Mouse (Mus musculus): ENCODE results near the gene Lonp2.

Lonp2 gene

DNA sequence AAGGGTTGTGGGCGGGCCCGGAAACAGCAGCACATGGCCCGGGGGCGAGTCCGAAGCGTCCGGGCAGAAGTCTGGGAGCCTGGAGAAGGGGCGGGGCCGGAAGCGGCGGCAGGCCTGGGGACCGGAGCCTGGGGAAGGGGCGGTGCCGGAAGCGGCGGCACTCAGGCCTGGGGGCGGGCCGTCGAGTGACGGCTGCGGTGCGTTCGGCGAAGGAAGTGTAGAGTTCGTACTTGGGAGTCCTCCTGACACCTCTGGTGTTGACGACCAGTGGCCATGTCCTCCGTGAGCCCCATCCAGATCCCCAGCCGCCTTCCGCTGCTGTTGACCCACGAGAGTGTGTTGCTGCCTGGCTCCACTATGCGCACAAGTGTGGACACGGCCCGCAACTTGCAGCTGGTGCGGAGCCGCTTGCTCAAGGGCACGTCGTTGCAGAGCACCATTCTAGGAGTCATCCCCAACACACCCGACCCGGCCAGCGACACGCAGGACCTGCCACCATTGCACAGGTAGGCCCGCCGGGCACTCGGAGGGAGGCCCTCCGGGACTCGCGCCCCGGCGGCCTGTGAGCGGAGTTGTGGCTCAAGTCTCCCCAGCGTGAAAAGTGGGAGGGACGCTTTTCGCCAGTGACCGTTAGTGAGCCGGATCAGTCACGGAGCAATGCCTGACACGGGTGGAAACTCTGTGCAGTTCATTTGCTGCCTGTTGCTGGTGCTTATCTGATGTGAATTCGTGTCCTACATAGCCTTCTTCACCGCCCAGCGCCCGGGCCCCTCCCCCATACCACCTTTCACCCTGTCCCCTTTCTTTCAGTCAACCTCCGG, at the start of gene Lonp2:
Gene Lonp2, plus strand, starts transcription at position 133 of the 821 bp plus-strand sequence.
- DNase-seq (ENCODE audit: low spot score in 2 of 2): peak; percentile 88 to 96

DNA sequence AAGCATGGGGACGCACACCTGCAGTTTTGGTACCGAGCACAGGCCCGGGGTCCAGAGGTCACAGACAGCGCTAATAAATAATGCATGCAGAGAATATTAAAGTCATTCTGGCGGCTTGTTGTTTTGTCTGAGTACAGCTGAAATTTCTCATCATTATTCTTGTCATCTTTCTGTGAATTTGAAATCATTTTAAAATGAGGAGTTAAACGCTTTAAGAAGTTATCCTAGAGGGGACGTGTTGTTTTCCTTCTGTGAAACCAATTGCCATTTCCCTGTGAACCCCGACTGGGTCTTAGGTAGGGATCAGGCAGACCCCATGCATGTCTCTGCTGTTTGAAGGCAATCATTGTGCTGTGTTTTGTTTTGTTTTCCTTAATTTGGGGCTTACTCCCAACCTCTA, 46.3 kb upstream of the Lonp2 start:
- no peak for DNase-seq (ENCODE audit: low spot score in 2 of 2)

DNA sequence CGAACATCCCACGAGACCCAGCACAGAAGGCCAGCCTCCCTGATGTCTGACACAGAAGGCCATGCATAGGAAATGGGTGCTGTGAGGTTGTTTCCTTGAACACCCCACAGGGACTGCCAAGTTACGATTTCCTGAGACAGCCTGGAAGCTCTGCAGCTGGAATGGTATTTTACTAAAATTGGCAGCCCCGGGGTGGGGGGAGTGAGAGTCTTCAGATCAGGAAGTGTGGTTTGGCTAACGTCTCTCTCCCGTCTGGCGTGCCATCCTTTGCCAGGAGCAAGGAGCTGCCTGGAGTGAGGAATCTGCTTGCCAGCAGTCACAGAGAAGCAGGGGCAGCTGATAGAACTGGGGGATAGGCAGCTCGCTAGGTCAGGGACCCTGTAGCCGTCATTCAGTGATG, 45.8 kb upstream of the Lonp2 start:
- DNase-seq (ENCODE audit: low spot score in 2 of 2): peak in 1 of 2 experiments; percentile 78

DNA sequence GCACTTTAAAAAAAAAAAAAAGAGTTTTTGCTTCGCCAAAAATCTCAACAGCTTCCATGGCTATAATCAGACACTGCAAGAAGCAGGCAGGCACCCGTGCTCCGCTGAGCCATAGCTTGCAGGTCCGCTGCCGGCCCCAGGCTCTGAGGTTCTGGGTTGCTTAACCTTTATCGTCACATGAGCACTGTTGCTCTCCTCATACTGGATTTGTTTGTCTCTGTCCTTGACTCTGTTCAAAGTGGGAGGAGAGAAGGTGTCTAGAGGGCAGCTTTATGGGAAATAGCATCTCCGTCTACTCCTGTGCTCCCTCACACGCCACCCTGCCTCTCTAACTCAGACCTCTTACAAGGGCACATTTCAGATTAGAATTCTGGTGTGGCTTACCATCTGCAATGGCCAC, 45.1 kb upstream of the Lonp2 start:
- DNase-seq (ENCODE audit: low spot score in 2 of 2): no peak

DNA sequence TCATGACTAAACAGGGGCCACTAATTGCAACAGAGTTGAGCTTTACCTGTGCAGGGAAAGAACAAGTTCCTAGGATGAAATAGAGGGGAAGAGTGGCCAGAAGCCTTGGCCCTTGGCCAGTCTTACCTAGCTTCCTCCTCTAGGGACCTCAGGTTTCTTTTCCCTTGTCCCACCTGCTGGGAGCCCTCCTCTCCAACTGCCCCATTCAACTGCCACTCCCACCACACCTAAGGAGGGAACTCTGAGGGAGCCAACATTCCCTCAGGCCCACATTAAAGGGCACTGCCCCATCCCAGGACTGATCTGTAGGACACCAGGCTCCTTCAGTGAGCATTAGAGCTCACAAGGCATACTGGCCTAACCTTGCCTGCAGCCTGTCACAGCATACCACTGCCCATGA, 43.4 kb upstream of the Lonp2 start, which contains the start of gene Abcc12:
Gene Abcc12, minus strand, starts transcription at position 229 of the 400 bp plus-strand sequence.
- no peak for DNase-seq (ENCODE audit: low spot score in 2 of 2)

DNA sequence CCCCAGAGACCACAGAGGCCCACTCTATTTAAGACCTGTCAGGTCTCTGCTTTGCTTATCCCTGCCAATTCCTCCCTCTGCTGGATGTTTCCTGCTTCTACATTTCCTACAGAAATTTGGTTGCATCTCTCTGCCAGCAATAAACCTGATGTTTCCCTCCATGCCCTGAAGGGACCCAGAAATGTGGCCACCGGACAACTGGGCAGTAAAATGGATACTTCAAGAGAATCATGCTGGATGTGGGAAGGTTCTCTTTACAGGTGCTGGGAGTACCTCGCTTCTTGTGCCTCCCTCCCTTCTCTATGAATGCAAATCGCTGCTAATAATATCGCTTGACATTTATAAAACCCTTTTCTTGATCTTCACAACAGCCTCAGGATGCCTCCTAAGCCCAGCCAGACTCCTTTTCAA, 41.9 kb upstream of the Lonp2 start:
- no peak for DNase-seq (ENCODE audit: low spot score in 2 of 2)

DNA sequence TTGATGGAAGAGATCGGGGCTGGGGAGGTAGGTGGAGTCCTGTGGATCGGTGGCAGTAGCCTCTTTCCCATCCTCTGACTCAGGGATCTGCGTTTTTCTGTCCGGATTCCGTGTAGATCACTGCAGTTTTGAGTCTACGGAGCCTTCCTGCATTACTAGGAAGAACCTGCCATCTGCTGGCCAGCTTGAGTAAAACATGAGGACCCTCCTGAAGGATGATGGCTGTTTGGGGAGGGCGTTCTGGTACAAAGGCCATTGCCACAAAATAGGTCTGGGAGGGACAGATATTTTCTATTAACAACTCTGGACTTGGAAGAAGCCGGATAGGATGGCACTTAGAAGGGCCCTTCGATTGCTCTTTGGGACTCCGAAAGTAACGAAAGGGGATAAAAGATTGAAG, 38.7 kb upstream of the Lonp2 start:
- peak in 1 of 2 experiments; percentile 90 for DNase-seq (ENCODE audit: low spot score in 2 of 2)

DNA sequence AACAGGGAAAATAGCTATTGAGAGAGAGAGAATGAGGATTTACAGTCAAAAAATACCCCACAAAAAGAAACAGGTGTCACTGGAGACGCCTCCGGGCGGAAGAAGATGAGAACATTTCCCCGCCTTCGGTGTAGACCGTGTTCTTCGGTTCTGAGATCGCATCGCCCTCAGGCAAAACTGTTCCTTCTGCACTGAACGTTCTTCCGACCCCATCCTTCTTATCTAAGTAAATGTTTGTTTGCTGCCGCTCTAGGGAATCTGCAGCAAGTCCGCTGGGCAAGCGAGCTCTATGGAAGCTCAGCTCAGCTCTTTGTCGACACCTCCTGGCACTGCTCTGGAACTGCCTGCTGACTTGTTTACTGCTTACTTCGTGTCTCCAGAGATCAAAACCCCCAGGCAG, 38.3 kb upstream of the Lonp2 start:
- peak; percentile 43 to 81 for DNase-seq (ENCODE audit: low spot score in 2 of 2)

DNA sequence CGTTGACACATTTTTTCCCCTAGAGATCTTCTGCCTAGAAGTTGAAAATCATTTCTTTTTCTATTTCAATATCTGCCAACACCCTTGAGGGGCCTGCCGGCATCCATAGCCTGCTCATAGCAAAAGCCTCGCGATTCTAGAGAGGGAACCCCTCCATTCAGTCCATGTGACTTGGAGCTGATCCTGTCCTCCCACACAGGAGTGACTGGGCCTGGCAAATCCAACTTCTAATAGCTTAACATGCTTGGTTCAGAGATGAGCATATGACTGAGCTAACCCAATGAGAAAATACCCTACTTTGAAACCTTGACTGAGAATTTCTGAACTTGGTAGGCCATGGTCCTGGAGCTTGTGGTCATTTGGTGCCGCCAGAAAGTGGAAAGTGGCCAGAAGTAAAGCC, 37.8 kb upstream of the Lonp2 start:
- no peak for DNase-seq (ENCODE audit: low spot score in 2 of 2)

DNA sequence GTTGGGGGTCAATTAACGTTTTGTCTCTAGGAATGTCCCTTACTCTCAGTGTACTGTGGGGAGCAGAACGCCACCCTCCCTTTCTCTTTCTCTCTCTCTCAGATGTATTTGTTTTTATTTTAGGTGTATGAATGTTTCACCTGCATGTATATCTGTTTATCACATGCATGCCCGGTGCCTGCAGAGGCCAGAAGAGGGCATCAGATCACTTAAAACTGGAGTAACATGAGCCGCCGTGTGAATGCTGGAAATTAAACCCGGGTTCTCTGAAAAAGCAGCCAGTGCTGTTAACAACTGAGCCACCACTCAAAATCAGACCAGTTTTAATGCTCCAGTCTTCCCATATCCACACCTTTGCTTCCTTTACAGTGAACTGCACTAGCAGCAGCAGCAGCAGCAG, 37.2 kb upstream of the Lonp2 start:
- no peak for DNase-seq (ENCODE audit: low spot score in 2 of 2)

DNA sequence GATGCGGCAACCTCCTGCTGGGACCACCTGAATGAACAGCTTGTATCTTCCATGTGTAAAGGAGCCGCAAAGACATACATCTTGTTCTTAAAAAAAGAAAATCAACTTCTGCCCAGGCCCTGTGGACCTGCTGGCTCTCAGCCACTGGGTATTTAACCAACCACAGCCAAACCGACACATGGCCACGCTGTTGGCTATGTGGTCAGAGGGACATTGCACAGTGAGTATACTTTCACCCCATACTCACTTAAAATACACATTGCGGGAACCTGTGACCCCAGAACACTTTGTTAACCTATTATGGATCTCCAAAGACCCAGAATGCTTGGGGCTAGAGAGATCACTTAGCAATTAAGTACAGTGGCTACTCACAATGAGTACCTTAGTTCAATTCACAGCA, 35.5 kb upstream of the Lonp2 start:
- DNase-seq (ENCODE audit: low spot score in 2 of 2): no peak

DNA sequence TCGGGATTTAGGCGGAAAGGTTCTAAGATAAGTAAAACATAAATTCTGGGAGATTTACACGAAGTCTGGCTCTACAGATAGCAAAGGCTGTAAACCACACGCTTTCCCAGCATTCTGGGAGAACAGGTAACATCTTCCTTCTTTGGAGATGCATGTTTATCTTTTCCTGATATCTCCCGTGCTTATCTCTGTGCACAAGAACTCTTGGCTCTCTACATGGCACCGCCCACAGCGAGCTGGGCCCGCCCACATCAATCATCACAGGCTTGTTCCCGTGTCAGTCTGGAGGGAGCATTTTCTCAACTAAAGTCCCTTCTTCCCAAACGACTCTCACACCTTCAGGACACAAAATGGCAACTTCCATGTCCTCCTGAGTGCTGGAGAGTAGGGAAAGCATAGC, 30.7 kb upstream of the Lonp2 start:
- DNase-seq (ENCODE audit: low spot score in 2 of 2): no peak

DNA sequence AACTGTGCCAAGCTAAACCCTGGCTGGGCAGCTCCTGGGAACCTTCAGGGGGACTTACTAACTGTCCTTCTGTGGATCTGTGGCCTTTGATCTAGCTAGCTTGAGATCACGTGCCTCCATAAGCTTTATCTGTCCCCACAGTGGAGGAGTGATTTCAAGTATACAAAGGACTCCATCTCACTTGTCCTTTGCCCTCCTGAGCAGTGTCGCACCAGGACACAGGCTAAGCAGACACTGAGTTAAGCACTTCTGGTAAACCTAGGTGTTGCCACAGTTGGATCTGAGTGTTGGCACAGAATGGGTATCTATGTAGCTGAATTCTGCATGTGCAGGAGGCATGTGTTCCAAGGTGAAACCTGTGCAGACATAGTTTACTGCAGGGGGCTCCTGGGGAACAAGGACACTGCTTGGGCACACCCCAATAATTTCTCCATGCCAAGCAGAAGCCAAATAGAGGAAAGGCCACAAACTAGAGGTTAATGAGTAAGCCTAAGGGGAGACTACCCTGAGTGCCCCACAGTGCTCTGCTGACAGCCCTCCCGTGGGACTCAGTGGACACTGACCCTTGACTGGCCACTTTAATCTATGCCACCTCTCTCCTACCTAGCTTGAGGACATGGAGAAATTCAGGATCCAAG, 29.6 kb upstream of the Lonp2 start:
- DNase-seq (ENCODE audit: low spot score in 2 of 2): no peak

DNA sequence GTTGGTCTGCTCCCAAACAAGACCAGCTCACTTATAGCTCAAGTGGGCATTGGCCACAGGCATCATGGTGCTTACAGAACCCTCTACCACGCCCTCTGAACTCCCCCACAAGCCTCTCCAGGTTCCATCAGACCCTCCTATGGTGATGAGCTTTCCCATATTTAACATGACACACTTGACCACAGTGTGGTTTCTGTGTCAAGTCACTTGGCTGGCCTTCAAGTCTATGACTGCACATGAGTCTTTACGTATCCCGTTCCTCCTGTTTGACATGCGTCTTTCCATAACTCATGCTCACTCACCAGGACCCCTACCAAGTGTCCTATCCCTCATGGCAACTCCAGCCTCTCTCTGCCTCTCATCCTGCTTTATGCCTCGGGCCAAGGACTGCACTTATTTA, 28.2 kb upstream of the Lonp2 start:
- DNase-seq (ENCODE audit: low spot score in 2 of 2): no peak

DNA sequence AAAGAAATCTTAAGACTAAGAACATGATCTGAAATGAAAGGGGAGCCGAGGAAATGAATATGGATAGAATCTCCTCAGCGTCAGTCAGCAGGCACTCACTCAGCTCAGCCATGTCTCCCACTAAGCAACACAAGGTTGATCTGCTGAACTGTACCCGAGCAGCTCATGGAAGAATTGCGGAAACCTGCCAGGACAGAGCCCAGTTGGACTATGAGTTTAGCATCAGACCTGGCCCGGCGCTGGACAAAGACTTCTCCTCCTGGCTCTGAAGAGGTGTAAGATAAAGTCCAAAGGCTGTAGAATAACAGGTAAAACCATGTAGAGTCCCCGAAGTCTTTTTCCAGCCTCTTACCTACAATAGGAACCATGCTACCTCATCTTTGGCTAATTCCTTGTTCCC, 26.2 kb upstream of the Lonp2 start:
- no peak for DNase-seq (ENCODE audit: low spot score in 2 of 2)

DNA sequence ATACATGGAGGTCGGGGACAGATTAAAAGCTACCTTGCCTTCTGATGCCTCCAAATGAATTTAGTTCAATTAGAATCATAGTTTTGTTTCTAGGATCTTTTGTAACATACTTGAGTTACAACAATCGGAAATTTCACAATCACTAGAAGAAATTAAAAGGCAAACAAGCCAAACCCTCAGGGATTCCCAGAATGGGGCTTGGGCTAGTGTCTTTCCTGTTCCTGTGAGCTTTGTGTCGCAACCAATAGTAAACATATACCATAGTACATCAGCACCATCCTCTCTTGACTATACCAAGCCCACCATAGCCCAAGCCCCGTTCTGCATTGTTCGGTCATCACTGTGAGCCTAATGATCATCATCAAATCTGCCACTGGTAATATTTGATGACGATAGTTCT, 24.5 kb upstream of the Lonp2 start:
- DNase-seq (ENCODE audit: low spot score in 2 of 2): no peak

DNA sequence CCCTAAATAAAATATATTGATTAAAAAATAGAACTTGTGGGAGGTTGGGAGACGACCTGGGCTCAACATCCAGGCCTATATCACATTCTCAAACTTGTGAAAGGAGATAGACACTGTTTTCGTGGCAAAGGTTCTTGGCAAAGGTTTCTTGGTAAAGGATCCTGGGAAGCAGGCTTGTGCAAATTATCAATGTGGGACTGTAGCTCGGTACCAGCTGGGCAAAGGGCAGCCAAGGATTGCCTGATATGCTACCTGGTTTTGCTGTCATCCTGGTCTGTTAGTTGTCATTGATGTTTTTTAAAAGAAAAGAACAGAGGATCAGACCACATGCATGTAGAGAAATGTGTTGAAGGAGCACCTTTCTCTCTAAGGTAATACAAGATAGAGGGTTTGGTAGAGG, 23.5 kb upstream of the Lonp2 start:
- DNase-seq (ENCODE audit: low spot score in 2 of 2): no peak

DNA sequence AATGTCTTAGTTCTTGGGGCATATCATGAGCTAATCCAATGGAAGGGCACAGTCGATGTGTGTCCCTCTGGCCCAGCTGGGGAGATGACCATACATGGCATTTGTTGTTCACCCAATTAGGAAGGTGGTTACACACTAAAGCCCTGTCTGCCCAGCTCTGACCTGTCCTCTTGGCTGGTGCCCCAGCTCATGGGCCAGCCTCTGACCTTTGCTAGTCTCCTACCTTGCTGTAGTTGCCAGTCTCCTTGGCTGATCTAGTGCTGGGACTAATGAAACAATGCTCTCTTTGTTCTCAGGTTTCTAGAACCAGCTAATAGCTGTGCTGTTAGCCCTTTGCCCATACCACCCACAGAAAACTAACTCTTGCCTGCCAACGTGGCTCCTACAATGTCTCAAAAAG, 20.7 kb upstream of the Lonp2 start:
- DNase-seq (ENCODE audit: low spot score in 2 of 2): no peak

DNA sequence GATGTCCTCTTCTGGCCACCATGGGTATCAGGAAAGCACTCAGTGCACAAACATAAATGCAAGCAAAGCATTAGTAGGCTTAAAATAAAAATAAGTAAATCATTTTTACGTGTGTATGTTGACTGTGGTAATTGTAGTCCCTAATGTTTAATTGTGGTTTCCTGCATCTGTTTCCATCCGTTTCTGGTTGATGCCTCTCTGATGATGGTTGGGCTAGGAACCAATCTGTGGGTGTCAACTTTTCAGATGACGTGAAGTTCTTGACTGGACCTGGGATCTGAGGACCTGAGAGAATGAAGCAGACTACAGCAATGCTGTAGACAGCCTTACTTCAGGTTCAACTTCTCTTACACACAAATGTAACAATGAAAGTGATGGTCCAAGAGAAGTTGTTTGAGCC, 19.2 kb upstream of the Lonp2 start:
- no peak for DNase-seq (ENCODE audit: low spot score in 2 of 2)

DNA sequence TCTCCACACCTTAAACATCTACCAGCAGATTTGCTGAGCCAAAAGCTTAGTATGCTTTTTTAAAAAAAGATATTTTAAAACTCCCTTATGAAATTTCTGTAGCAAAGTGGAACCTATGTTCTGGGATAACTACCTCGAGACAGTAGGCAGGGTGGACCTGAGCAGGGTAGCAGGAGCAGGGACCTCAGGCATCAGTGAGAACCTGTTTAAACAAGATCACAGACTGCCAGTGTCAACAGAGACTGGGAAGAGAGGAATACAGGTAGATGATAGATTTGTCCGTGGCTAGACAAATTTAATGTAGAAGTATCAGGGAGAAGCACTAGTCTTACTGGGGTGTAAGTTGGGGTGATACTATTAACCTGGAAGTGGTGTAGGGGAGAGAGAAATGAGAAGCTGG, 10.0 kb upstream of the Lonp2 start:
- no peak for DNase-seq (ENCODE audit: low spot score in 2 of 2)

DNA sequence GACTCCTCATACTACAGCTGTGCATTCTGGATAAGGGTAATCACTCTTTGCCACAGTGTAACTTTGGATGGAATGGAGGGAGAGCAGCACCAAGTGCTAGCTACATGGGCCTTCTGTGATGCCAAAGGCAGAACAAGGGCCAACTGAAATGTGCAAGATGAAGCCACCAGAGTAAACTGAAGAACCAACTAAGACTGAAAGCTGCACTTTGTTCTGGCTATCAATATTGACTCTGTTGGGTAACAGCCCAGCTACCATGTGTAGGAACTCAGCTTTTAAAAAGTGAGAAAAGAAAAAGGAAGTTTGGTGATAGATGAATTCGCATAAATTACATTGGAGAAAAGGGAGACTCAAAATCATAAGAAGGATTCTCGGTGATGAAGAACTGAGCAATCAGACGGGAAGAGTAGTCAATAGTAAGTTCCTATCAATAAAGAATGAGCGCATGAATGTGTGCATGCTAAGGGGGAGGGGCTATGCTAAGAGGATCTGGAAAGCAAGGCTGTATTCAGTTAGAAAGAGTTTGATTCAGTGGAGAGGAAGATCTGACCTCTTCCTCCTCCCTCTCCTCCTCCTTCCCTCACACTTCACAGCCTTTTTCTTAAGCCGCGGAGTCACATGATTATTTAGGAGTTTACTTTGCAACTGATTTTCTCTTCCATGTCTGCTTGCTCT, 8.6 kb upstream of the Lonp2 start:
- no peak for DNase-seq (ENCODE audit: low spot score in 2 of 2)

DNA sequence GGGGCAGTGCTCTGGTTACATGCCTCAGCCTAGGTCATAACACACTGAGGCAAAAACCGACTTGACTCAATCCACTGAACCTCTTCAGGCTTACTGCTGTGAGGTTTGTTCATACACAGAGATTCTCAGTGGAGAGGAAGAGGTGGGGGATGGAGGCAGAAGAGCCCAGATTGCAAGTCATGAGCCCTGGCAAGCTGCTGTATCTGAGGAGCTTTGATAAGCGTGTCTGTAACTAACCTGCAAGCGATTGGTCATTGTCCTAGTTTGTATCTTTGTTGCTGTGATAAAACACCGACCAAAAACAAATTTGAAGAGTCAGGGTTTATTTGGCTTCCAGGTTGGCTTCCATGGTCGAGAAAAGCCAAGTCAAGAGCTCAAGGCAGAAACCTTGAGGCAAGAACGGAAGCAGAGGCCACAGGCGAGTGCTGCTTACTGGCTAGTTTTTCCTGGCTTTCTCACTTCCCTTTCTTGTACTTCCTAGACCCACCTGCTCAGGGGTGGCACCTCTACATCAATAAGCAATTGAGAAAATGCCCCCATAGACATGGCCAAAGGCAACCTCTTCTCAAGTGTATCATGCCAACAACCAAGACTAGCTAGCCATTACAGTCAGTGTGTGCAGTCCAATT, 6.0 kb upstream of the Lonp2 start:
- DNase-seq (ENCODE audit: low spot score in 2 of 2): no peak

DNA sequence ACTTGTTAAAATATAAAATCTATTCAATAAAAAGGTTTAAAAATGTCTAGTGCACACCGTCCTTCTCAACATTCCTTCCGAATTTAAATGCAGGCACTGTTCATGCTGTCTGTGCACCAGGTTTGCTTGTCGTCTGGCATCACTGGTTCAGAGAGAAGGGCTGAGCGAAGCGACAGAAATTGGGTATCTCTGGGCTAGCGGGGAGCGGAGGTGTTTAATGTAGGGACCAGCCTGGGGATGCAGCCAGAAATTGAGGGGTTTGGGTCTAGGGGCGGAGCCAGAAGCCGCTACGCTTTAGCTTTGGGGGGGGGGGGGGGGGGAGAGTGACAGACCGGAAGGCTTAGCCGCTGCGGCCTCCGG, 312 bp upstream of the Lonp2 start:
- no peak for DNase-seq (ENCODE audit: low spot score in 2 of 2)

All from left cerebral cortex, adult 9 months (tissue).